Mouse (Mus musculus) cerebellum, postnatal 4 days (tissue): ENCODE results near the gene Ippk.
A peak's percentile ranks its signal among the peaks of the same experiment; 100 is the strongest.

ENCODE experiments used
- DNase-seq, 2 experiments: peaks; one replicate each; pipeline ENCODE4 v3.0.0; 2022; ENCODE audit warnings: low spot score in 2 of 2, mixed read lengths in 1 of 2

The Ippk gene

DNA sequence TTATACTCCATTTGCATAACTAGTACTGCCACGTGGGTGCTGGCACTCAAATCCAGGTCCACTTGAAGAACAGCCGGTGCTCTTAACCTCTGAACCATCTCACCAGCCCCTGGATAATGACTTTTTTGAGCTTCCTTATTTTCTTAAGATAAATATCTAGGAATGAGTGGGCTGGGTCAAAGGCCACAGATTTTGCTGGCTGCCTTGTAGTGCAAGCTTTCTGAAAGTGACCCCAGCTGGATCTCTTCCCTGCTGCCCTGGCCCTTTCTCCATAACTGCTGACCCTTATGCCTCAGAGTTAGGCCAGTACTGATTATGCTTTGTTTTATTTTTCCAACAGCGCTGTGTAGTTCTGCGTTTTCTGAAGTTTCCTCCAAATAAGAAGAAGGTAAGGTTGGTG lies 9.5 kb downstream of the Ippk start:
- DNase-seq: no peak

DNA sequence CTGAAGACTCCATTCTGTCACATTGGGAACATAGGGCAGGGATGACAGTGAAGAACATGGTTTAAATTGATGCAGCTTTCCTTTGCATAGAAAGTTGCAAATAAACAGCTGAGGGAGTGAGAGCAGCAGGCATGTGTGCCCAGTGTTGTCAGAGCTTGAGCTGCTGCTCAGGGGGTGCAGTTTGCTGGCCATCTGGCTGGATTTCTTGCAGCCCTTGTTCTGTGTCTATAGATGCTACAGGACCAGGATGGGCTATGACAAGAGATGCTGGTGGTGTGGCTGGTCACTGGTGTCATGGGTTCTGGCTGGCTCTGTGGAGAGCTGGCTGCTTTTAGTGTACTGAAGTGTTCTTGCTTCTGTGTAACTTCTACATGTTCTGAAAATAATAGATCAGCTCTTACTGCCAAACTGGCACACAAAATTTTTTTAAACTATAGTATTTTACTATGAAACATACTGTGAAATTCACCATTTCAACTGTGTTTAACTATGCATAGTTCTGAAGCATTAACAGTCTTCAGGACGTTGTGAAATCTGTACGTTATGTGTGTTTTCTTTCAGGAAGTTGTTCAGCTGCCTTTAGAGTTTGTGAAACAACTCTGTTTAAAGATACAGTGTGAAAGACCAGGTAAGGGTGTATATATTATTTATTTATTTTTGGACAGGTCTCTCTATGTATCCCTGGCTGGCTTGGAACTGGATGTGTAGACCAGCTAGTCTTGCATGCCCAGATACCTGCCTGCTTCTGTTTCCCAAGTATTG lies 12.4 kb downstream of the Ippk start:
- DNase-seq: no peak

DNA sequence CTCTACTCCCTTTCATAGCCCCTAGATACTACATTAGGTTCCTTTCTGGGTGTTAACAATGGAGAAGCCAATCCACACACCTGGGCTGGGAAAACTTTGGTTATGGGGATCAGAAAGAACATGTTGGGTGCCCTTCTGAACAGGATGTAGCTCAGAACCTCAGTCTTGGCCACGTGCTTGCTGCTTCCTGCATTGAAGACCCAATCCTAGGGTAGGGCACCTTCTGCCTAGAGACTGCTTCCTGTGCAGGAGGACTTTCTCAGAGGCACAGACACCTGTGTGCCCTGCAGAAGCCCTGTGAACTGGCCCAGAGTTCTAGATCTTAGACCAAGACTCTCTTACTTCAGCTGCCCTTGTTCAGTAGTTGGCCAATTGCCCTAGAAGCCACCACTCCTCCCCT lies 14.7 kb downstream of the Ippk start:
- no peak for DNase-seq

DNA sequence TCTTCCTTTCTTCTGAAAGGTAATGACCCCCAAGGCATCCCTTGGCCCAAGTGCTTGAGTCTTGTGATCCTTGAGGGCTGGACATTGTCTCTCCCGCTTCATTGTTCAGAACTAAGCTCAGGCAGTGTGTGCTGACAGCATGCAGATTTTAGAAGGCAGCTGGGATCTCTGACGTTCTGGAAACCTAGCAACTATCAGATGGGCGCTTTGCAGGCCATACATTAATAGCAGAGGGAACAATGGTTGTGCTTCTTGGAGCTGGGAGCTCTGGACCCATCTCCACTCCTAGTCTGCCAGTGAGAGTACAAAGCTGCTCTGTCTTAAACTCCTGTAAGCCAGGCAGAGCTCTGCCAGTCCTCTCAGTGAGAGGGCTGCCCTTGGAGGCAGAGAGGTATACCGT lies 15.1 kb downstream of the Ippk start:
- no peak for DNase-seq

DNA sequence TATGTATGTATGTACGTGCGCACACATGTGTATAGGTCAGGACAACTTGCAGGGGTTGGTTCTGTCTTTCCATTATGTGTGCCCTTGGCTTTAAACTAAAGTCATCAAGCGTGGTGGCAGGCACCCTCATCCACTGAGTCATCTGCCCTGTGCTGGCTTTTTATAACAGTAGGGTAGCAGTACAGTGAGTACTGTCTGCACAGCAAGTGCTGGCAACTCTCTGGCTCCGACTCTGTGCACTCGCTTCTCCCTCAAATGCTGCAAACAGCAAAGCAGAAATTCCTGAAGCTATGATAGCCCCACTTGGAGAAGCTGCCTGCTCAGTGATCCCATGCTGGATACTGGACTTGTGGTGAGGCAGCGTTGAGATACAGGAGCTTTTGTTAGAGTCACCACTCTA lies 23.4 kb downstream of the Ippk start:
- DNase-seq: no peak

DNA sequence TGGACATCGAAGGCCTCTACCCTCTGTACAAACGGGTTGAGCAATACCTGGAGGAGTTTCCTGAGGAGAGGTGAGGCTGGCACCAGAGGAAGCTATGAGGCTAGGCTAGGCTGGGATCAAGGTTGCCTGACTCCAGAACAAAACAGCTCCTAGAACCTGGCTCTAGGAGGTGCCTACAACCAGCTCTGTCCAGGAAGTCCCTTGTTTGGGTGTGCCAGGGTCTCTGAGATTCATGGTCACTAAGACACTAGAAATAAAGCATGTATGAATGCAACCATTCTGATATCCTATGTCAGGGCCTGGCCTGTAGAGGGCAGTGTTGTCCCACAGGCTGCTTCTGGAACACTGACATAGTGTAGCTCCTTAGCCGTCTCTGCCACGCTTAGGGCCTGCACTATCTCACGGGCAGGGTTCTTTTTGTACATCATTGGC lies 28.3 kb downstream of the Ippk start:
- DNase-seq: peak; percentile 75 to 83

DNA sequence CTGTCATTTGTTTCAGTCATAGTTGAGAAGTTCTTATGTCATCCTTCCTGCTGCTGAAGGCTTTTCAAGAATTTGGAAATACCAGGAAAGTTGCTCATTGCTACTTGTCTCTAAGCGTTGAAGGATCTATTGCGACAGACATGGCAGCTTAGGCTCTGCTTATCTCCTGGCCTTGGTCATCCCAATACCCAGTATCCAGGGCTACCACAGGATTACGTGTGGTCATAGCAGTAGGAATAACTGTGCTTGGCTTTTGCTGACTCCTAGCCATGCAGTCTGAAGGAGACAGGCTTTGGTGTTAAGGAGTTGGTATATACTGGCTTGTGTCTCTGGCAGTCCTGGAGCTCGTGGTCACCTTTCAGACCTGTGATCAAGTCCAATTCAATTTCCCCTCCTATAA lies 39.2 kb downstream of the Ippk start:
- DNase-seq: no peak

DNA sequence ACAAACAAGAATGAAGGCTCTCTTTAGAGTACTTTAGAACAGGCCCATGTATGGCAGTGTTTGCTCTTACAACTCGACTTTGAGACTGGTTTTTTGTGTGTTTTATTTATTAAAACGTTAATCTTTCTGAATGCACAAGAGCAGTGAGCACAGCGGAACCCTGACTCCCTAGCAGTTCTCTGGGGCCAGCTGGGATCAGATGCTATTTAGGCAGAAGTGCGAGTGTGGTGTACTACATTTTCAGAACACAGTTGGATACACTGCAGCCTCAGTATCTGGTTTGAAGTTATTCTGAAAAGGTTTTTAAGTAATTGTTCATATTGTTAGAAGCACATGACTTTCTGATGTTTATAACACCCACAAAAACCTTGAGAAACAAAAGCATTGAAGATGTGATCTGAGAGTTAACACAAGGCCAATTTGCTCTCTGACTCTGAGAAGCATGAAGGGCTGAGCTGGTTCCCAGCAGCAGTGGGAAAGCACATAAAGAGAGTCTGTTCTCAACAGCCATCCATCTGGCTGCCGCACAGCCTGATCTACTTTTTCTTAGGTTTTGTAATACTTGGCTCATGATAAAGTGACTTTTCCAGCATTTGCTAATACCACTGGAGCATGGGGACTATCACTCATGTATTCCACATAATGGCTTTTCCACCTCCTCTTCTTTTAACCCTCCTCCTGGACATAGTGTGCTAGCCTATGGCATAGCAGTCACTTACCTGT lies 39.8 kb downstream of the Ippk start:
- DNase-seq: no peak

DNA sequence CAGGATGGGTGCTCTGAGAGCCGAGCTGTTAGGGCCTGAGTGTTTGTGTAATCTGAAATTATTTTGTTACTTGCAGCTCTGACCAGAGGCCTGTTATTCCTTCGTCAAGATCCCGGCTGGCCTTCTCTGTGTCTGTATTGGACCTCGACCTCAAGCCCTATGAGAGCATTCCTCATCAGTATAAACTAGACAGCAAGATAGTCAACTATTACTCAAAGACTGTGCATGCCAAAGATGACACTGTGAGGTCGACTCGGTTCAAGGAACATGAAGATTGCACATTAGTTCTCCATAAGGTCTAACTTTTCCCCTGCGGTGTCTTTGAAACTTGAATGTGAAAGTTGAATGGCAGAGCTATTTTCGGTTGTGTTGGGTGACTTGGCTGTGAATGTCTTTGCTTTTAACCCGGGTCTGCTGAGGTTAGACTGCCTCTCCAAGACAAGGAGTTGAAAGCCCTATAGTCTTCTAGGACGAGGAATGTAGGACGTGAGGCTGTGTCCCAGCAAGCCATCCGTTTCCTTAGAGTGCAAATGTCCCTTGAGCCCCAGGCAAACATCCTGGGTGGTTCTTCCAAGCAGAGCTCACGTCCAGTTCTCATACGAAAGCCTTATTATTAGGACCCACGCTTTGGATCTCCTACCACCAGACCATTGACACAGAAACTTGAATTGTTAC lies 40.5 kb downstream of the Ippk start:
- no peak for DNase-seq

DNA sequence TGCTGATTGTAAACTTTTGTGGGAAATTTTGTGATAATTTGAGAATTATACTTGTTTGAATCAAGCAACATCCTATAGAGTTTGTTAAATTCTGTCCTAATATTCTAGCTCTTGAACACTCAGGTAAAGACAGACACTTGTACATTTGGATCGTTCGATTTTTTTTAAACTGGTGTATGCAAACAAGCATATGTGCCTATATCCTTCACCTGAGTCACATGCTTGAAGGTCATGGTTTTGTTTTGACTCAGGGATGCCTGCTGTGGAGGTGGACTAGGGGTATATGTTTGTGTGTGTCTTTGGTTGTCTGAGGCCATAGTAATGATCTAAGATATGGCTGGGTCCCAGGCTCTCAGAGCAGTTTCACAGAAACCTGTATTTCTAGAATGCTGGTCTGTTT lies 41.9 kb downstream of the Ippk start:
- no peak for DNase-seq

DNA sequence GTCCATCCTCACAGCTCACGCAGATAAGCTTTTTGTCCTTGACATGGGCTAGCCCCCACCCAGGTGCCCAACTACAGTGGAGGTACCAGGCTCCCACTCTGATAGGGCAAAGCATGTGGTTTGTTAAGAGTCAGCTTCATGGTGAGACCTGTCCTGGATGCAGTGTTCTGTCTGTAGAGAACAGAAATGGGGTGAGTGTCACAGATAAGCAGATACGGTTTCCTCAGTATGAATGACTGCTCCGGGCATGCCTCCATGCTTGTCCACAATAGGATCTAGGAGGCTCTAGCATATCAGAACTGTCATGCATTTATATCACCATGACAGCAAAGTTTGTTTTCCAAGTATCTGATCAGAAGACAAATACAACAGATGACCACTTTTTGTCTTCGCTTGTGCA lies 44.8 kb downstream of the Ippk start:
- no peak for DNase-seq

DNA sequence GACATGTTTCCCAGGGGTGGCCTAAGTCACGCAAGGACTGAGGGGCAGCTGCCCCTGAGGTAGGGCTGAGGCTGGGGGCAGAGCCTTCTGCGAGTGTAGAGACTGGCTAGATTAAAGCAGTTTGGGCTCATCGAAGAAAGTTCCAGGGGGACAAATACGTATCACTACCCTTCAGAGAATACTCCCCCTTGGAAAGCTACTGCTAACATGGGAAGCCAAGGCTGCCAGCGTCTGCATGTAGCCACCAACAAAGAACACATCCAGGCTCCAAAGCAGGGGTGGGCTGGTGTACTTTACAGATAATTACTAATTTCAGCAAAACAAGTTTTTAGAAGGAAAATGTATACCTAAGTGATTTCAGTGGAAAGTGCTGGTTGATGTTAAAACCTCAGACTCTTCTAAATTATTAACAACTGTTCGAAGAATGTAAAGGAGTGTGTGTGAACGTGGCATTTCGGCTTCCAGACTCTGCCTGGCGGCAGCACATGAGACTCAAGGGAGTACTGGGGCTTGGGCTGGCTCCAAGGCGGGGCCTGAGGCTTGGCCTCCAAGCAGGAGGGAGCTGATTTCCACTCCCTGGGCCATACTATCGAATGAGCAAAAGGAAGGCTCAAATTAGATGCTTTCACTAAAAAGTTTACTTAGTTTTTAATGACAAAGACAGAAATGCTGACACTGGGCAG lies 45.5 kb downstream of the Ippk start:
- DNase-seq: peak in 1 of 2 experiments; percentile 27

DNA sequence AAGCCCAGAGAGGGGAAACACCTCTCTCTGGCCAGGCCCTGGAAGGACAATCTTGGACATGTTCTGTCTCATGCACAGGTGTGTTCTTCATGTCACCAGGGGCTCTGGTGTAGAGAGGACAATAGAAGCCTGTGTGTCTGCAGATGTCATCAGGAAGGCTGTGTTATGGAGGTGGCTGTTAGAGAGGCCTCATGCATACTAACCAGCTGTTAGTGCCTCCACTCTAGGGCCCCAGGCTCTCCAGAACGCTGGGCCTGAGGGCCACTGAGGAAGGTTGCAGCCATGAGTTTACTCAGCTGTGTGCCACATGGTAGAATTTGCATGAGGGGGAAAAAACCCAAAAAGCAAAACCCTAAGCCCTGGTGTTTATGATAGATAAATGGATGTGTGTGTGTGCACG lies 46.5 kb downstream of the Ippk start:
- no peak for DNase-seq

DNA sequence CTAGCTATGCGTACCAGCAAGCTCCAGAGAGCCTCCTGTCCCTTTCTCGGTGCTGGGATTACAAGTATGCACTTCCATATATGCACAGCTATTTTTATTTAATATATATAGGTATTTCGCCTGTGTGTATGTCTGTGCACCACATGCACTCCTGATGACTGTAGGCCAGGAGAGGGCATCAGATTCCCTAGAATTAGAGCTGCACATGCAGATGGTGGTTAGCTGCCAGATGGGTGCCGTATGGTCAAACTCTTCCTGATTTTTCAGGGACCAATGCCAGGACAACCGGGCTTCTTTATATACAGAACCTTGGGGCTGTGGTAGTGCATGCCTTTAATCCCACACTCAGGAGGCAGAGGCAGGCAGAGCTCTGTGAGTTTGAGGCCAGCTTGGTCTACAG lies 48.0 kb downstream of the Ippk start:
- DNase-seq: no peak

DNA sequence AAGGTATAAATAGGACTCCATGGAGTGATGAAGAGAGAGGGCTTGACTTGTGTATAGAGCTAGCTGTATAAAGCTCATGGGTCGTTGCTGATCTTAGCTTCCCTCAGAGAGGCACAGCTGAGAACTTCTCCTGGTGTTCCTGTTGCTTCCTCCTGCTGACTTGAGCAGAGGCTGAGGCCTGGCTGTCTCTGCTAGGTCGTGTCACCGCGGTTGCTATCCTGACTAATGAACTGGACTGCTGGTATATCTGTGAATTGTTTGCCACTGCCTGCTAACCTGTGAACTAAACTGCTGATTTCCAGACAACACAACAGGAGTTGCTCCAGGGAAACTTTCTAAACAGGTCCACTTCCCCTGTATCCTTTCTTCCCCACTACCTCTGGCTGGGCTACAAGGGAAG lies 49.3 kb downstream of the Ippk start:
- DNase-seq: no peak

DNA sequence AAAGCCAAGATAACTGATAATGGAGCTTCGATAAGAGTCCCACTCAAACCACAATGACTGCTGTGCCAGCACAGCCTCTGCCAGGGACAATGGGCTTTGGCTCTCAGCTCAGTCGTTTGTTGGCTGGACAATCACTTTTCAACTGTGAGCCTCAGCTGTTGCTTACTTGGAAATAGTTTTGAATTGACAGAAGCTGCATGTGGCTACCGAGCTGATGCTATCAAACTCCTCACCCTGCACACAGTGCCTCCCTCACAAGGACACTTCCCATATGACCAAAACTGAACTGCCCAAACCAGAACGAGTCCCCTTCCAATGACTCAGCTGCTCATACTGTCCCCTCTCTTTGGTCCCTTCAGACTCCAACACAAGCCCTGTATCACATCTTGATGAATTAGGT lies 49.8 kb downstream of the Ippk start:
- no peak for DNase-seq

DNA sequence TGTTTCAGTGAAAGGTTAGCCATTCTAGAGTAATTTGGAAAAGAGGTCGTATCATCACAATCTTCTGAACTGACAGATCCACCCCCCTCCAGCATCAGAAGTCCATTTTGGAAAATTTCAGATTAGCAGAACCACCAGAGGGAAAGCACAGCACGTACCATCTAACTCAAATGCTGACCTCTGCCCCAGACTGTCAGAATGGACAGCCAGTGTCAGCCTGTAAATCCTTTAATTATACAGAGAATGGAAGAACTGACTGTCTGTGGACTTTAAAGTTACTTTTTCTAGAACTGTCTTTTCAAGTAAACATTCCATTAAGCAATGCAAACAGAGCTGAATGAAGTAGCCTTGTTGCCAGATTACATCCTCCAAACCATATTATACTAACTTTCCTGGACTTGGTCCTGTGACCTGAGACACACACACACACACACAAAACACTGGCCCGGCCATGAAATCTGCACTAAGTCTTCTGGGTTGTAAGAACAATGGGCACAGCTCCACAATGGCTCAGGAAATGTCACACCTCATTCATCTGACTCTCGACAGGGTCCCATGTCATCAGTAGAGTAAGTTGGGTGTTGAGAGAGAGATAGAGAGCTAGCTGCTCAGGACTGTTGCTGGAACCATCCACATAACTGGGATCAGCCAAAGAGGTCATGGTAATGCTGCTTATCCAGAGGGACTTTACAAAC lies 51.1 kb downstream of the Ippk start:
- no peak for DNase-seq

DNA sequence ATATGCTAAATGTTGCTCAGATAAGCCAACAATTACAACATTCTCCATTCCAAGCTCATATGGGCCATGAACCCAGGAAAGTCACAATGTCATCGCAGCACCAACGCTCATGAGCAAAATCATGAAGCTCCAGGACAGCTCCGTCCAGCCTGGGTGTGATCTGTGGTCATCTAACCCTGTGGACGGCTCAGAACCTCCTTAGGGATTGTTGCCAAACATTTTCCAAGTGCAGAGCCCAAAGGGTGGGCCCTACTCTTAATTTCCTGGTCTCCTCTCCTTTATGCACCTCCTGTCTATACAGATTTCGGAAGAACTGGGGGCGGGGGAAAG lies 51.6 kb downstream of the Ippk start:
- no peak for DNase-seq

DNA sequence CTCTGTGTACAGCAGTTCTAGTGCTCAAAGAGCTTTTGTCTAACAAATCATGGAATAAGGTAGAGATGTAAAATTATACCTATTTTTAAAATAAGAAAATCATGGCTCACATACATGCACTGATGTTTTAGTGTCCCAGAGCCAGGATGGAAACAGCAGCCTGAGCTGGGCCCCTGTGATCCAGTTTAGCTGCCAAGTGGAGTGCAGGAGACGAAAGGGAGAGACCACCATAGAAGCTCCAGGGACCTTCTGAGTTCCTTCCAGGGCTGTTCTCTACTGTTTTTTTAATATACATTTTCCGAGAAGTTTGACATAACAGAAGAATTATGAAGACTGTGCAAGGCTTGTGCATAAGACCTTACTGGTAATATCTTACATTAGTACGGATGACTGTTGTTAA lies 56.8 kb downstream of the Ippk start:
- no peak for DNase-seq

DNA sequence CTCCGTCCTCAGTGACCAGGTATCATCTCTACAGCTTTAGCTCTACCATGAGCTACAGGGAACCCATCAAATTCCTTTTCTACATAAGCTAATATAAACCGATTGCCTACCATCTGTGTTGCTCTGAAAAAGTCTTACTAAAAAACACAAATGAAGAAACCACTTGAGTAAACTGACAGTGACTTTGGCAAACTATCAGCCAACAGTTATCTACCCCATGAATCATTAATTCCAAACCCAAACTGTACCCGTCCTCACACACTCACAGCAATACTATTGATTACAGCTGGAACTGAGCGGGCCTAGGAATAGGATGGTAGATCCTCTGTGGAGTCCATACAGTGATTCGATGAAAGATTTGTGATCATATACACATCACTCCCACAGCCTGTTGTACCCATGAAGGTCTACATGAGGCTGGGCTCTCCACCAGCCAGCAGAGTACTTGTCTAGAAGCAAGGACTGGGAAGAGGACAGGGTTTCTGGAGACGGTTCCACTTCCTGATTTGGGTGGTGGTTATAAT lies 57.9 kb downstream of the Ippk start:
- no peak for DNase-seq

DNA sequence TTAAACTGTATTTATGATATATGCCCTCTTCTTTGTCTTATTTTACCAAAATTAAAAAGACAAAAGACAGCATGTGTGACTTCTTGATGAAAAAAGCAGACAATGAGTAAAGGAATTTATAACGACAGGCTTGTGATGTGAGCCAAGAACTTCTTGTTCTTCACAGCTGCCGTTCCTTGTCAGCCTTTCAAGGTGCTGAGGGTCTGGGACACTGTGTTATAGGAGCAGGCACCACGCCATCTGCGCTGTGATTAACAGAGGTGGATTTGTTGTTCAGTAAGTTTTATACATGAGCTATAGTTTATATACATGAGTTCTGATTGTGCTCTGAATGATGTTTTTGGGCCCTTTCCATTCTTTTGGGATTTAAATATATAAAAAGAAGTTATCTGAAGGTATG lies 58.4 kb downstream of the Ippk start:
- DNase-seq: no peak

DNA sequence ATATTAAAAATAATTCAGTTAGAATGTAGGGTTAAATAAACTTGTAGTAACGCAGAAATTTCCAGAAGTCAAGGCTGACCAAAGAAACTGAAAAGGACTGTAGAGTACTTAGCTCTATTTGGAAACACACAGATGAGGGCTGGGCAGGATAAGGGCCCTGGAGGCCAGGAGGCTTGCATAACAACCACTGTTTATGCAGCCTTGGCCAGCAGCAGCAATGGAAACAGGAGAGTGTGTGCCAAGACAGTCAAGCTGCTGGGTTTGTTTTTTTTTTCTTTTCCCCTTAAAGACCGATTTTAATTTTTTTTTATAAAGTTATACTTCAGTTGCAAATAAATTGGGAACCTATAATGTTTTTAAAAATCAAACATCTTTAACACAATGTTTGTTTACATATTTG lies 59.0 kb downstream of the Ippk start:
- peak in 1 of 2 experiments; percentile 21 for DNase-seq
